Mouse (Mus musculus) heart, adult 11 months (tissue): Measurements from ENCODE around the gene A430078G23Rik.
"Not testable (repeated sequence)": the region's sequence is repeated elsewhere in the genome, so short reads cannot be mapped to it uniquely, and the experiment has no call there.

Source experiments
- DNase-seq: peaks from one replicate; pipeline ENCODE4 v3.0.0; 2022

Gene A430078G23Rik

DNA sequence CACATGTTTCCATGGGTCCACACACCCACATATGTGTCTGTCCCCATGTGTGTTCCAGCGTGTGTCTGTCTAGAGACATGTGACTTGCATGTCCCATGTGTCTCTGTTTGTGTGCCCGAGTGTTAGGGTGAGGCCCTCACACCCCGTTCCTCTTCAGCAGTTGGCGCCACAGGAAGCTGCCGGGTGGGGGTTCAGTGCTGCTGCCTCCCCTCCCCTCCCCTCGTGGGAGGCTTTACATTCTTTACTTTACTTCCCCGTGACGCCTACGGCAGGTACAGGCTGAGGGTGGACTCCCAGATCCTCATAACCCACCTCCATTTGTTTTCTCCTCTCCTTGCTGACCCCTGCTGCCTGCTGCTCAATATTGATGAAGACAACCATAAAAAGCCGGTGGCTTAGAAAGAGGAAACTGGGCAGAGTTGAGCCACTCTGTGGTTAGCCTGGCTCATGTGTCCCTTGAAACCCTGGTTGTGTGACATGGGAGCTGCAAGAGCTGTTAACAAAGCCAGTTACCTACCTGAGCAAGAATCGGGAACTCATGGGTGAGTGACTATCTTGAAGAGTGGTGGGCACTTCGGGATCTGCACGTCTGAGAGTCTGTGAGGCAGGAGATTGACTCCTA lies at the start of gene A430078G23Rik:
Gene A430078G23Rik (plus strand): TSS at position 227 of the 622 bp plus-strand sequence.
- peak; percentile 95 for DNase-seq

DNA sequence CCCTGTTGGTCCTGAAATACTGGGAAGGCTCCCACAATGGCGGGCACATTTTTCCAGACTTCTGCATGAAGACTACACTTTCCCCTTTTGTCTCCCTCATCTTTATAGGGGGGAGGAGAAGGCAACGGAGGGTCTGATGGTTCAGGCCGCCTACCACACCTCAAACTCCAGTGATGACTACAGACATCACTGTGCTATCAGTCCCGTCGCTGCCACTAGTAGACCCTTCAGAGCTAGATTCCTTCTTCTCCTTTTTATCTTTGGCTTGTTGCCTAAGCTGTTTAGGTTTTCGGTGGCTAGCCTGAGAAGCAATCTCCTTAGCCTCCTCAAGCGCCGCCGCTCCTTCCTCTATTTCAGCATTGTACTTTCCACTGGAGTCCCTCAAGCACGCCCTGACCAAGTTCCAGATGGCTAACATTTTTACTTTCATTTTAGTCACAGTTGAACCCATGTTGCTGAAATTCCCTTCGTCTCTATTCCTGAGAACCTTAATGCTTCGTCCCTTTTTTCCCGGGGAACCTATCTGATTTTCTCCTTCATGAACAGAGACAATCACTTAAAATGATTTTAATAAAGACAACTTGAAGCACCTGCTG lies 44.9 kb upstream of the A430078G23Rik start:
- DNase-seq: peak; percentile 93

- DNase-seq: peak; percentile 74
Measured at GRCm38 (mm10) chr8:3309636-3310035, 43.6 kb upstream of the A430078G23Rik start.

- DNase-seq: peak; percentile 82
Measured at GRCm38 (mm10) chr8:3311482-3311881, 41.7 kb upstream of the A430078G23Rik start.

GRCm38 (mm10) chr8:3313417-3313816 lies 39.8 kb upstream of the A430078G23Rik start:
- DNase-seq: not testable (repeated sequence)

- peak; percentile 93 for DNase-seq
Measured at GRCm38 (mm10) chr8:3313843-3314242, 39.4 kb upstream of the A430078G23Rik start.

DNA sequence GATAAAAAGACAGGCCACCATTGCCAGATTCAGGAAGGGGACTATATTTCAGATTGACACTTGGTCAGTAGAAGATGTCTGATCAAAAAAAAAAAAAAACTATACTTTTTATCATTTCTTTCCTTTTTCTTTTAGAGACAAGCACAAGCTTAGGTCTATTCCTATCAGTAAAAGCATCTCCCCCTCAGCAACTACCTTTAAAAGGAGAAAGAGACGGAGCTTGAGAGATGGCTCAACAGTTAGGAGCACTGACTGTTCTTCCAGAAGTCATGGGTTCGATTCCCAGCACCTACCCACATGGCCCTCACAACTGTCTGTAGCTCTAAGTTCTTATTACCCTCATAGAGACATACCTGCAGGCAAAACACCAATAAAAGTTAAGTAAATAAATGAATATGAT lies 38.9 kb upstream of the A430078G23Rik start:
- no peak for DNase-seq

DNA sequence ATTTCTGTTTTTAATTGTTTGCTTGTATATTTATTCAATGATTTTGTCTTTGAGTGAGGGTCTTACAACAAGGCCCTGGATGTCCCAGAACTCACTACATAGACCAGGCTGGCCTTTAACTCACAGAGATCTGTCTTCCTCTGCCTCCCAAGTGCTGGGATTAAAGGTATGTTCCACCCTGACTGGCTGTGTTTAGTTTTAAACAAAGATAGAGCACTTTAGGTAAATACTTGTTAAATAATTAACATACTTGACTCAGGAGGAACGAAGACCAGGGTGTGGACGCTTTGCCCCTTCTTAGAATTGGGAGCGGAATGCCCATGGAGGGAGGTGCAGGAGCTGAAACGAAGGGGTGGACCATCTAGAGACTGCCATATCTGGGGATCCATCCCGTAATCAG lies 36.6 kb upstream of the A430078G23Rik start:
- no peak for DNase-seq

DNA sequence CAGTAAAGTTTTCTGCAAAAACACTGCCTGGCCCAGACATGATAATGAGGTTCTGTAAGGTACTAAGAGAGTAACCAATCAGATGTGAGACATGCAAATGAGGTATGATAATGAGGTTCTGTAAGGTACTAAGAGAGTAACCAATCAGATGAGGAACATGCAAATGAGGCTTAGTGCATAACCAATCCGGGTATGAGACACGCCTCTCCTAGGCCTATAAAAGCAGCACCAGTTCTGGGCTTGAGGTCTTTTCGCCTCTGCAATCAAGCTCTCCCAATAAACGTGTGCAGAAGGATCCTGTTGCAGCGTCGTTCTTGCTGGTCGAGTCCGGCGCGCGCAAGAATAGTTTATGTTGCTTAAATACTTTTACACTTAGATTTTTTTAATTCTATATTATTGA lies 33.9 kb upstream of the A430078G23Rik start:
- peak; percentile 70 for DNase-seq

DNA sequence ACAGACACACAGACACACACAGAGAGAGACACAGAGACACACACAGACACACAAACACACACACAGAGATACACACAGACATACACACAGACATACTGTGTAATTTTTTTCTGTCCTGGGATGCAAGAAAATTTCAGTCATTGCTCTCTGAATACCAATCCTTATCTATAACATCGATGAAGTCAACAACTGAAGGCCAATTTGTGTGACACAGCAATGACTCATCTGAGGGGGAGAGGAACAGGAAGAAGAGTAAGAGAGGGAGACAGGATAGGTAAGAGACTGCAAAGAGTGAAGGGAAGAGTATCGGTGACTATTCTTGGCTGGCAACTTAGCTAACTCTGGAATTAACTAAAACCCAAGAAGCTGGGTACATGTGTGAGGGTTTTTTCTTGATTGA lies 29.0 kb upstream of the A430078G23Rik start:
- no peak for DNase-seq

- no peak for DNase-seq
Measured at GRCm38 (mm10) chr8:3327056-3327455, 26.2 kb upstream of the A430078G23Rik start.

GRCm38 (mm10) chr8:3327538-3328245 lies 25.5 kb upstream of the A430078G23Rik start:
- DNase-seq: peak; percentile 82

DNA sequence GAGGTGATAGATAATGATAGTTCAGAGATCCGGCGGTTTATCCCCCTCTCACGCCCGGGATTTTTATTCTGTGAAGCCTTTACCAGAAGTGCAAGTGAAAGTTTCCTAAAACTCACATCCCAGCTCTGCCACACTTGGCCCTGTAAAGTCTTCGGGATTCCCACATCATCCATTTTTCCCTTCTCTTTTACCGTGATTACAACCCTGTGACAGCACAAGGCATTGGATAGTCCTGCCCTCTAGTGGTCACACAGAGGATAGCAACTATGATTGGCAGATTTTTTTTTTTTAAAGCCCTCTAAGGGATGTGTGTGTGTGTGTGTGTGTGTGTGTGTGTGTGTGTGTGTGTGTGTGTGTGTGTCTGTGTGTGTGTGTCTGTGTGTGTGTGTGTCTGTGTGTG lies 22.6 kb upstream of the A430078G23Rik start:
- DNase-seq: peak; percentile 56

- peak; percentile 82 for DNase-seq
Measured at GRCm38 (mm10) chr8:3331692-3332091, 21.5 kb upstream of the A430078G23Rik start.

- DNase-seq: no peak
Measured at GRCm38 (mm10) chr8:3335881-3336280, 17.3 kb upstream of the A430078G23Rik start.

GRCm38 (mm10) chr8:3336658-3337524 lies 16.3 kb upstream of the A430078G23Rik start:
- peak; percentile 87 for DNase-seq

DNA sequence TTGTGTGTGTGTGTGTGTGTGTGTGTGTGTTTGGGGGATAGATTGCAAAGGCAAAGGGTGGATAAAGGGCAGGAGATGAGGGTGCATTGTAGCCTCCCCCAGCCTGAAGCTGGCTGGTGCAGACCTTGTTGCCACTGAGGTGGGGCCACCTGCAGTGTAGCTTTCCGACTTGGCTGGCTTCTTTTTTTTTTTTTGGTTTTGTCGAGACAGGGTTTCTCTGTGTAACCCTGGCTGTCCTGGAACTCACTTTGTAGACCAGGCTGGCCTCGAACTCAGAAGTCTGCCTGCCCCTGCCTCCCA lies 15.7 kb upstream of the A430078G23Rik start:
- DNase-seq: peak; percentile 53

DNA sequence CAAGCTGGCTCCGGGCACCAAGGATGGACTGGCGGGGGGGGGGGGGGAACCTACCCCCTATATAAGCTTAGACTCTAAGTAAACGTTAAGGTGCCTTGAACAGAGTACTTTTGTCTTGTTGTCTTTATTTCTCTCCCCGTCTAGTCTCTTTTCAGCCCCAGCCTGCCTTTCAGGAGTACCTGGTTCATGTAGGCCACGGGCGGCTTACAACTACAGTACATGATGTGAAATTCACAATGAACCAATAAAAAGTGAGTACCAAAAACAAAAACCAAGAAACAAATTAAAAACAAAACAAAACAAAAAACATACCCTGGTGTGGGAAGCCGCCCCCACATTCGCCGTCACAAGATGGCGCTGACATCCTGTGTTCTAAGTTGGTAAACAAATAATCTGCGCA lies 15.2 kb upstream of the A430078G23Rik start:
- peak; percentile 68 for DNase-seq

DNA sequence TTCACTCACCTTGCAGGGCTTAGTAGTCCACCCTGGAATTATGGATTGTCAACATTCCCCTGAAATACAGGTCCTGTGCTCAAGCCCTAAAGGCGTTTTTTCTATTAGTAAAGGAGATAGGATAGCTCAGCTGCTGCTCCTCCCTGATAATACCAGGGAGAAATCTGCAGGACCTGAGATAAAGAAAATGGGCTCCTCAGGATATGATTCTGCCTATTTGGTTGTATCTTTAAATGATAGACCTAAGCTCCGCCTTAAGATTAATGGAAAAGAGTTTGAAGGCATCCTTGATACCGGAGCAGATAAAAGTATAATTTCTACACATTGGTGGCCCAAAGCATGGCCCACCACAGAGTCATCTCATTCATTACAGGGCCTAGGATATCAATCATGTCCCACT lies 12.5 kb upstream of the A430078G23Rik start:
- DNase-seq: not testable (repeated sequence)

GRCm38 (mm10) chr8:3345337-3345736 lies 7.9 kb upstream of the A430078G23Rik start:
- DNase-seq: no peak

- DNase-seq: peak; percentile 31
Measured at GRCm38 (mm10) chr8:3346691-3347413, 6.4 kb upstream of the A430078G23Rik start.

DNA sequence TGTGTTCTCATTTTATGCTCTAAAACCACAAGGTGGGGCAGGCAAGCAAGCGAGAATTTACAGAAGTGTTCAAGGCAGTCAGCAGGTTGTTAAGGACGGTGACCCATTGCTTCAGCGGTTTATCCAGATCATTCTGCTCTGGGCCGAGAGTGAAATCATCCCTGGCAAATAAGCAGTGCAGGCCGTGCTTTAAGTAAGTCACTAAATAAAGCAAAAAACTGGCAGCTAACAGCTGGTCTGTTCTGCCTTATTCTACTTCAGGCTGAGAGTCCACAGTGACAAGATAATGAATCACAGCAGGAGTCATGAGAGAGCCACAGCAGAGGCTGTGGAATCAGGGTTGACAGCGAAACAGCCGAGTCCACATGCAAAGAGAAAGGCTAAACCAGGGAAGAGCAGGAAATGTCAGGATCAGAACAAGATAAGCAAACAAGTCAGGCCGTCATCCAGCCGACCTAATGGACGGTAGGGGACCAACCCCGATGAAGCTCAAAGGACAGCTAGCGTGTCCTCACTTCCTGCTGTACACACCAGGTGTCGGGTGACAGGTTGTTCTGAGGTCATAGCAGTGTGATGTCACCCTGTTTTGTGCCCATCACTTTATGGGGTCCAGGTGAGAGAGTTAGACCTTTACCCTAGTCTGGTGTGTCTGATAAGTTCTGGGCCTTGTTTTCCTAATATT lies 4.9 kb upstream of the A430078G23Rik start:
- DNase-seq: peak; percentile 83
